Mouse (Mus musculus): Measurements from ENCODE around the gene Wbp1l. TPM values are rescaled to one million over a fixed set of nuclear protein-coding genes. Genes with fewer than 3 reads are reported as not detected.

The Wbp1l gene
- 36.6 and 40.7 TPM in 2 replicates for polyA plus RNA-seq (2014; fragmentation: Nextera tagmentation; extraction: Ambion mirVana)

DNA sequence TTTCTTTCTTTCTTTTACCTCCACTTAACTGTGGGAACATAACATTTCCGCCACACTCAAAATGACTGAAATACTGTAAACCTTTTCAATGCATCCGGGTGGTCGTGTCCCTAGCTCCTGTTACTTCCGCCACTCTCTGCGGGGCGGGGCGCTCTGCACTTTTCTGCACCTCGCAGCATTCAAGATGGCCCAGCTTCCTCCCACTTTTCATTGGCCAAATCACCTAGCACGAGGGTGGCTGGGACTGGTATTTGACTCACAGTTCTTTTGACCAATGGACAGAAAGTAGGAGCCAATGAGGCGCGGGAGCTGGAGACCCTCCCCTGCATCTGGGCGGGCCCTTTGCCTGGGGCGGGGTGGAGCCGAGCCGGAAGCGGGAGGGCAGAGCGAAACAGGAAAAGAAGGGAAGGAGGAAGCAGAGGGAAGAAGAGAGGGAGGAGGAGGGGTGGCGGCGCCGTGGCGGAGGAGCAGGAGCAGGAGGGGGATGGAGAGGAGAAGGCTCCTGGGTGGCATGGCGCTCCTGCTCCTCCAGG is at the start of gene Wbp1l:
TSS of gene Wbp1l (plus strand) at position 365 of the 533 bp plus-strand sequence.
- under 1% methylated on average over 21 of the region's 22 CpGs for WGBS
- H3K9ac ChIP-seq (ENCODE audit: low read depth, low read length) = peak within 1 kb of the TSS; percentile 73
- peak; percentile 95 for DNase-seq (ENCODE audit: low spot score)

DNA sequence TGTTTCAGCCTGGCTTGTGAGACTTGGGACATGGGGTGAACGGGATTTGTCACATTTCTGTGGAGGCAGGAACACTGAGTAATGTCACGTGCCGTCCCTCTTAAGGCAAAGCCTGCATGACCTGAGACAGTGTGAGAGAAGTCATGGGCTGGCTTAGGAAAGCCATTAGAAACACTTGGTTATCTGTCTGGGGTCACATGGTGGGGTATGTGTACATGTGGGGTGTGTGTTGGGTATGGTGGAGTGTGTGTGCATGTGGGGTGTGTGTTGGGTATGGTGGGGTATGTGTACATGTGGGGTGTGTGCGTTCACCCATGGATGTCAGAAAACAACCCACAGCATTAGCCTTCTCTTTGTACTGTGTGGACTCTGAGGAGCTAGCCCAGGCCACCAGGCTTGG is 48.5 kb upstream of the Wbp1l start:
- Histone ChIP-seq H3K9me3 (ENCODE audit: control insufficient read depth, low read length) (no peaks in the 10 kb centered on the region), H3K36me3 (ENCODE audit: control insufficient read depth, insufficient read depth, low read length) (peaks cover 11% of the 10 kb centered on the region; the same call in 1 of the 2 replicates), H3K27me3 (replicated peaks; ENCODE audit: control insufficient read depth, insufficient read depth, low read length) (no peaks in the 10 kb centered on the region), H3K4me2 (no peak overlapping the region), H3K4me1 (replicated peaks; ENCODE audit: control insufficient read depth, insufficient read depth, low read length) (peaks cover 13% of the 10 kb centered on the region), H3K9ac (ENCODE audit: low read depth, low read length) (no peak overlapping the region), H3K27ac (ENCODE audit: low read depth, low read length) (no peak overlapping the region), H3K4me3 (ENCODE audit: low read depth, low read length) (no peak overlapping the region)
- ATAC-seq (replicated peaks; ENCODE audit: low FRiP score) = no peak
- 88% methylated on average over 4 of the region's 4 CpGs for WGBS
- no peak for DNase-seq (ENCODE audit: low spot score)

More for the DNA sequence above, at the start of gene Wbp1l:
- H3K27me3 ChIP-seq (replicated peaks; ENCODE audit: control insufficient read depth, insufficient read depth, low read length) = no peaks in the 10 kb centered on the region
- H3K4me1 ChIP-seq (replicated peaks; ENCODE audit: control insufficient read depth, insufficient read depth, low read length) = peaks cover 18% of the 10 kb centered on the region
- H3K27ac ChIP-seq (ENCODE audit: low read depth, low read length) = no peak within 1 kb of the TSS
- H3K4me3 ChIP-seq (ENCODE audit: low read depth, low read length) = peak within 1 kb of the TSS; percentile 87
- peaks cover 6% of the 10 kb centered on the region; the same call in 1 of the 2 replicates for H3K36me3 ChIP-seq (ENCODE audit: control insufficient read depth, insufficient read depth, low read length)
- H3K4me2 ChIP-seq = peak within 1 kb of the TSS; percentile 80
- ATAC-seq (replicated peaks; ENCODE audit: low FRiP score) = peak; percentile 98
- no peaks in the 10 kb centered on the region for H3K9me3 ChIP-seq (ENCODE audit: control insufficient read depth, low read length)

DNA sequence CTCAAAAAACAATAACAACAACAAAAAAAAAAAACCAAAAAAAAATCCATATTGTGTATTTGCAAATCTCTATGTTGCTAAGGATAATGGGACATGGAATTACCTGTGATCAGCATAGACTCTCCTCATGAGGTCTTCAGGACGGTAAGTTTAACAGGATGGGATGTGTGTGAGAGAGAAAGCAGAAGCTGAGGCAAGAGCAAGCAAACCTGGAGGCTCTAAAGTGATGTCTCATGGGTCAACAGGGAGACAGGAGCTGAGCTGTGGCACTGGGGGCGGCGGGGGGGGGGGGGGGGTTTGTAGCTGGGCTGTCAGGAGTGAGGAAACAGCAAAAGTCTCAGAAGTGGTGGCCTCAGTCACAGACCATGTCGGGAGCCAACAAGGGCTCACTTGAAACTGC is 46.4 kb upstream of the Wbp1l start:
- no peak overlapping the region for H3K27ac ChIP-seq (ENCODE audit: low read depth, low read length)
- H3K9me3 ChIP-seq (ENCODE audit: control insufficient read depth, low read length) = no peaks in the 10 kb centered on the region
- H3K36me3 ChIP-seq (ENCODE audit: control insufficient read depth, insufficient read depth, low read length) = peaks cover 11% of the 10 kb centered on the region; the same call in 1 of the 2 replicates
- ATAC-seq (replicated peaks; ENCODE audit: low FRiP score) = no peak
- no peak overlapping the region for H3K4me2 ChIP-seq
- 55% methylated on average over 3 of the region's 4 CpGs for WGBS
- peaks cover 13% of the 10 kb centered on the region for H3K4me1 ChIP-seq (replicated peaks; ENCODE audit: control insufficient read depth, insufficient read depth, low read length)
- DNase-seq (ENCODE audit: low spot score) = no peak
- no peaks in the 10 kb centered on the region for H3K27me3 ChIP-seq (replicated peaks; ENCODE audit: control insufficient read depth, insufficient read depth, low read length)
- H3K4me3 ChIP-seq (ENCODE audit: low read depth, low read length) = no peak overlapping the region
- H3K9ac ChIP-seq (ENCODE audit: low read depth, low read length) = no peak overlapping the region

DNA sequence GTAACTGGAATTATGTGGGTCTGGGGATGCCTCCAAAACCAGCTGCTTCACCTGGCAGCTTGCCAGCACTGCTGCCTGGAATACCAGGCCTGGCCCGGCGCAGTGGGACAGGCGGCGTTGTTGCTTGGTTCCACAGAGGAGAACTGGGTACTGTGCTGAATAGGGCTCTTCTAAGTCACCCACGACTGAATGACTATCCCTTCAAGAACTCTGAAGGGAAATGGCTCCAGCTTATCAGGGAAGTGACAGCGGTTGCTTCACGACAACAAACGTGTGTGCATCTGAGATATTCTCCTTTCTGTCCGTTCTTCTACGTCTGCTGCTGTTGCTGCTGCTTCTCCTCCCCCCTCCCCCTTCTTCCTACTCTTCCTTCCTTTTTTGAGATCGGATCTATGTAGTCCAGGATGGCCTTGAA is 45.3 kb upstream of the Wbp1l start:
- H3K4me1 ChIP-seq (replicated peaks; ENCODE audit: control insufficient read depth, insufficient read depth, low read length) = peaks cover 13% of the 10 kb centered on the region
- no peak overlapping the region for H3K4me3 ChIP-seq (ENCODE audit: low read depth, low read length)
- ATAC-seq (replicated peaks; ENCODE audit: low FRiP score) (peak; percentile 91), DNase-seq (ENCODE audit: low spot score) (no peak)
- no peaks in the 10 kb centered on the region for H3K9me3 ChIP-seq (ENCODE audit: control insufficient read depth, low read length)
- peak overlapping the region; percentile 74 for H3K27ac ChIP-seq (ENCODE audit: low read depth, low read length)
- peaks cover 11% of the 10 kb centered on the region; the same call in 1 of the 2 replicates for H3K36me3 ChIP-seq (ENCODE audit: control insufficient read depth, insufficient read depth, low read length)
- H3K4me2 ChIP-seq = peak overlapping the region; percentile 55
- H3K9ac ChIP-seq (ENCODE audit: low read depth, low read length) = no peak overlapping the region
- no peaks in the 10 kb centered on the region for H3K27me3 ChIP-seq (replicated peaks; ENCODE audit: control insufficient read depth, insufficient read depth, low read length)
- 36% methylated on average over 11 of the region's 11 CpGs for WGBS

DNA sequence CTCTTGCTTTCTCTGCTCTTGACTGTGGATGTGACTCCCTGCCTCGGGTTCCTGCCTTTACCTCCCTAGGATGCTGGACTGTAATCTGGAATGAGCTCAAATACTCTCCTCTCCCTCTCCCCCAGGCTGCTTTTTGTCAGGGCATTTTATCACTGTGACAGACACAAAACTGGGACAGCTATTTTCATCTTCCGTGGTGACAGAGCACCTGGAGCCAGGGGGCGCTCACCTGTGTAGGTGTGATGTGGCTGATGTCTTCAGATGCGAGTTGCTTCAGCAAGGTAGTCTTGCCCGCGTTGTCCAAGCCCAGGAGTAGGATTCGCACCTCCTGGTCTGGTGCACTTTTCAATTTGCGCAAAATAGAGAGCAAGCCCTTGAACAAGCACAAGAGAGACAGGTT is 40.9 kb upstream of the Wbp1l start:
- no peak overlapping the region for H3K27ac ChIP-seq (ENCODE audit: low read depth, low read length)
- H3K4me2 ChIP-seq = no peak overlapping the region
- no peaks in the 10 kb centered on the region for H3K27me3 ChIP-seq (replicated peaks; ENCODE audit: control insufficient read depth, insufficient read depth, low read length)
- no peak for DNase-seq (ENCODE audit: low spot score)
- H3K4me1 ChIP-seq (replicated peaks; ENCODE audit: control insufficient read depth, insufficient read depth, low read length) = peaks cover 11% of the 10 kb centered on the region
- no peak overlapping the region for H3K9ac ChIP-seq (ENCODE audit: low read depth, low read length)
- no peak overlapping the region for H3K4me3 ChIP-seq (ENCODE audit: low read depth, low read length)
- WGBS = 74% methylated on average over 8 of the region's 8 CpGs
- no peaks in the 10 kb centered on the region for H3K36me3 ChIP-seq (ENCODE audit: control insufficient read depth, insufficient read depth, low read length)
- no peak for ATAC-seq (replicated peaks; ENCODE audit: low FRiP score)
- H3K9me3 ChIP-seq (ENCODE audit: control insufficient read depth, low read length) = no peaks in the 10 kb centered on the region

DNA sequence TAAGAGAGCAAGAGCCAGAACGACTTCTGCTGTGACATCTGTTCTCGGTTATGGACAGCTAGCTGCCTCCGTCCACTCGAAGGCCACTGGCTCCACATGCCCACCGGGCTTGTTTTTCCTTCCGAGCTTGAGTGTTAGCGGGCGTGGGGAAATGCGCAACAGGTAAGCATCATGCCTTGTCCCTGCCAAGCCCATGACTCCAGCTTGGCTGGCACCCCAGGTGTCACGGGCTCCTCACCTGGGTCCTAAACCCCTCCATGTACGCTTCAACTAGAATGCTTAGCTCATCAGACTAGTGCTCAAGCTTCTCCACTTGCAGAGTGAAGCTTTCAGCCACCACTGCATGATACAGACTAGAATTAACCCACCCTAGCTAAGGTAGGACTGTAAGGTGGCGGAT is 40.3 kb upstream of the Wbp1l start:
- Histone ChIP-seq H3K4me1 (replicated peaks; ENCODE audit: control insufficient read depth, insufficient read depth, low read length) (peaks cover 6% of the 10 kb centered on the region), H3K9me3 (ENCODE audit: control insufficient read depth, low read length) (no peaks in the 10 kb centered on the region), H3K9ac (ENCODE audit: low read depth, low read length) (no peak overlapping the region), H3K36me3 (ENCODE audit: control insufficient read depth, insufficient read depth, low read length) (no peaks in the 10 kb centered on the region), H3K27ac (ENCODE audit: low read depth, low read length) (no peak overlapping the region), H3K27me3 (replicated peaks; ENCODE audit: control insufficient read depth, insufficient read depth, low read length) (no peaks in the 10 kb centered on the region), H3K4me3 (ENCODE audit: low read depth, low read length) (no peak overlapping the region), H3K4me2 (no peak overlapping the region)
- DNase-seq (ENCODE audit: low spot score) = no peak
- ATAC-seq (replicated peaks; ENCODE audit: low FRiP score) = no peak
- WGBS = 65% methylated on average over 12 of the region's 12 CpGs

DNA sequence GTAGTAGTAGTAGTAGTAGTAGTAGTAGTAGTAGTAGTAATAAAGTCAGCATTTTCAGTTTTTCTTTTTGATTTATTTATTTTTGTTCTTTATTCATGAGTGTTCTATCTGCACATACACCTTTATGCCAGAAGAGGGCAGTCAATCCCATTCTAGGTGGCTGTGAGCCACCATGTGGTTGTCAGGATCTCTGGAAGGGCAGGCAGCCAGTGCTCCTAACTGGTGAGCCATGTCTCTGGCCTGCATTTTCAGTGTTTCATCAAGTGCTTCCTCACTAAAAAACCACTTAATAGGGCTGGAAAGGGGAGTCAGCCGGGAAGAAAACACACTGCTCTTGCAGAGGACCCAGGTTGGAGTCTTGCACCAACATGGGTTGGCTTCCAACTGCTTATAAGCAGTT is 36.8 kb upstream of the Wbp1l start:
- no peak for DNase-seq (ENCODE audit: low spot score)
- Histone ChIP-seq H3K9me3 (ENCODE audit: control insufficient read depth, low read length) (no peaks in the 10 kb centered on the region), H3K9ac (ENCODE audit: low read depth, low read length) (no peak overlapping the region), H3K27me3 (replicated peaks; ENCODE audit: control insufficient read depth, insufficient read depth, low read length) (no peaks in the 10 kb centered on the region), H3K36me3 (ENCODE audit: control insufficient read depth, insufficient read depth, low read length) (0 out of 2 replicates have a peak, but pooled peaks cover 2% of the 10 kb centered on the region), H3K4me1 (replicated peaks; ENCODE audit: control insufficient read depth, insufficient read depth, low read length) (no peaks in the 10 kb centered on the region), H3K27ac (ENCODE audit: low read depth, low read length) (peak overlapping the region; percentile 61), H3K4me2 (no peak overlapping the region), H3K4me3 (ENCODE audit: low read depth, low read length) (no peak overlapping the region)
- no peak for ATAC-seq (replicated peaks; ENCODE audit: low FRiP score)
- 30% methylated on average over 1 of the region's 1 CpGs for WGBS

GRCm38 (mm10) chr19:46562581-46563515 is 36.0 kb upstream of the Wbp1l start:
- 88% methylated on average over 14 of the region's 14 CpGs for WGBS
- Histone ChIP-seq H3K9me3 (ENCODE audit: control insufficient read depth, low read length) (no peaks in the 10 kb centered on the region), H3K27ac (ENCODE audit: low read depth, low read length) (peak overlapping the region; percentile 61), H3K4me3 (ENCODE audit: low read depth, low read length) (no peak overlapping the region), H3K36me3 (ENCODE audit: control insufficient read depth, insufficient read depth, low read length) (0 out of 2 replicates have a peak, but pooled peaks cover 2% of the 10 kb centered on the region), H3K4me2 (no peak overlapping the region), H3K9ac (ENCODE audit: low read depth, low read length) (no peak overlapping the region), H3K4me1 (replicated peaks; ENCODE audit: control insufficient read depth, insufficient read depth, low read length) (no peaks in the 10 kb centered on the region), H3K27me3 (replicated peaks; ENCODE audit: control insufficient read depth, insufficient read depth, low read length) (no peaks in the 10 kb centered on the region)
- ATAC-seq (replicated peaks; ENCODE audit: low FRiP score) (no peak), DNase-seq (ENCODE audit: low spot score) (no peak)

Data from liver, embryonic 11.5 days (tissue).